ENCODE assay signal across 9 mouse cellular contexts in genomic region chr14:24008252-24008651, GRCm38 (mm10). TPM values are rescaled to one million over a fixed set of nuclear protein-coding genes. Genes with fewer than 3 reads are reported as not detected.
A peak's percentile ranks its signal among the peaks of the same experiment; 100 is the strongest.
DNase-seq lines count a peak whose midpoint lies in the region; ATAC-seq lines count a peak whose summit lies in the region.
"Had no signal": no experiment of that assay in that cellular context is flagged by ENCODE, and none has a peak within 500 bp of the region (broad histone marks: within the 10 kb centered on the region; RNA-seq: fewer than 3 reads in every experiment).

No protein-coding gene starts in this region.

- 0 out of 2 replicates have a peak, but pooled peaks cover under 1% of the 10 kb centered on the region for H3K4me1 ChIP-seq in hindbrain, embryonic 14.5 days (replicated peaks; ENCODE audit: control insufficient read depth, insufficient read depth, low read length)
- H3K4me1 ChIP-seq in hindbrain, embryonic 16.5 days (ENCODE audit: control insufficient read depth, insufficient read depth, low read depth, low read length): peaks cover 5% of the 10 kb centered on the region

- no peak overlapping the region for H3K9ac ChIP-seq in hindbrain, embryonic 14.5 days
- no peak overlapping the region for H3K9ac ChIP-seq in hindbrain, embryonic 16.5 days (ENCODE audit: low read depth, low read length)
- H3K9ac ChIP-seq: lung, embryonic 15.5 days had no signal

- WGBS in hindbrain, embryonic 14.5 days: 15% methylated on average over 7 of the region's 7 CpGs
- WGBS in hindbrain, embryonic 16.5 days: 11% methylated on average over 7 of the region's 7 CpGs

- DNase-seq in hindbrain, embryonic 14.5 days (ENCODE audit: low spot score): peak; percentile 88
- DNase-seq in ZHBTc4 (ENCODE audit: low read depth, low spot score): peak; percentile 74
- DNase-seq in embryo, embryonic 11 days: peak; percentile 87
- DNase-seq in left cerebral cortex, postnatal 14 days (ENCODE audit: low spot score in 2 of 2): peak; percentile 85 to 88
- peak; percentile 90 for DNase-seq in retina, embryonic 14.5 days (ENCODE audit: low spot score)
- no peak for DNase-seq in spleen, adult 12 weeks (ENCODE audit: low spot score)

- H3K27ac ChIP-seq in hindbrain, embryonic 14.5 days: no peak overlapping the region
- no peak overlapping the region for H3K27ac ChIP-seq in hindbrain, embryonic 16.5 days (ENCODE audit: low read depth, low read length)
- H3K27ac ChIP-seq: lung, embryonic 15.5 days had no signal

- no peak overlapping the region for H3K4me3 ChIP-seq in hindbrain, embryonic 14.5 days (replicated peaks; ENCODE audit: low read length)
- H3K4me3 ChIP-seq in hindbrain, embryonic 16.5 days (ENCODE audit: low read length): no peak overlapping the region
- H3K4me3 ChIP-seq: lung, embryonic 15.5 days had no signal

- no peak overlapping the region for H3K4me2 ChIP-seq in hindbrain, embryonic 14.5 days (replicated peaks)
- H3K4me2 ChIP-seq in hindbrain, embryonic 16.5 days (ENCODE audit: low read length): no peak overlapping the region
- H3K4me2 ChIP-seq: lung, embryonic 15.5 days had no signal

- intact Hi-C loops in left cerebral cortex, postnatal 14 days (cut with DNase I): no loop called here

- no peaks in the 10 kb centered on the region; the same call in 1 of the 2 replicates for H3K27me3 ChIP-seq in hindbrain, embryonic 14.5 days (ENCODE audit: control insufficient read depth, insufficient read depth, low read length)
- no peaks in the 10 kb centered on the region; the same call in 1 of the 2 replicates for H3K27me3 ChIP-seq in hindbrain, embryonic 16.5 days (replicated peaks; ENCODE audit: control insufficient read depth, insufficient read depth, low read length)

- H3K36me3 ChIP-seq in hindbrain, embryonic 14.5 days (replicated peaks; ENCODE audit: control insufficient read depth, insufficient read depth): no peaks in the 10 kb centered on the region
- no peaks in the 10 kb centered on the region for H3K36me3 ChIP-seq in hindbrain, embryonic 16.5 days (ENCODE audit: control insufficient read depth, insufficient read depth, low read length)
- H3K36me3 ChIP-seq: lung, embryonic 15.5 days had no signal

- no peak for ATAC-seq in hindbrain, embryonic 14.5 days (ENCODE audit: low FRiP score)
- no peak for ATAC-seq in hindbrain, embryonic 16.5 days
- peak; percentile 32 to 56; a peak in 3 of 4 replicates for ATAC-seq in hematopoietic stem cell, adult 5-6 weeks (replicated peaks in 1 of 2; ENCODE audit: insufficient read depth in 1 of 2, low FRiP score in 2 of 2, low TSS enrichment in 1 of 2, low read depth in 1 of 2, poor library complexity in 2 of 2, severe bottlenecking in 2 of 2)

- H3K9me3 ChIP-seq in hindbrain, embryonic 14.5 days (ENCODE audit: control insufficient read depth, low read length): no peaks in the 10 kb centered on the region
- H3K9me3 ChIP-seq in hindbrain, embryonic 16.5 days (ENCODE audit: control insufficient read depth, low read length): no peaks in the 10 kb centered on the region
- H3K9me3 ChIP-seq: lung, embryonic 15.5 days had no signal

RNA-seq across cellular contexts. Expression of gene Kcnma1, which starts 6.0 kb away (rescaled TPM):
- polyA plus RNA-seq in hindbrain, embryonic 14.5 days (2014; fragmentation: Nextera tagmentation; extraction: Ambion mirVana): 22.1 and 22.8 TPM in 2 replicates
- 15.8 and 17.2 TPM in 2 replicates for polyA plus RNA-seq in hindbrain, embryonic 16.5 days (2015; fragmentation: Nextera tagmentation; extraction: Ambion mirVana)
- total RNA-seq in hematopoietic stem cell, adult 5-6 weeks (2017): not detected in 2 replicates
- 100 to 1,000 TPM; 164 to 187 TPM for total RNA-seq in left cerebral cortex, postnatal 14 days (2021)

Comparison
In these comparisons a context has a peak if more than half of its experiments do, and no peak if none do; other contexts are left out.
1. ATAC-seq: peak in hematopoietic stem cell, adult 5-6 weeks (2 of 2); none in hindbrain, embryonic 14.5 days (single experiment) and hindbrain, embryonic 16.5 days (single experiment).
2. RNA of gene Kcnma1, which starts 6.0 kb away (total RNA-seq): 164 to 187 TPM in left cerebral cortex, postnatal 14 days; not detected in hematopoietic stem cell, adult 5-6 weeks; every median in the first group is over 100 times any median in the second.